Mouse (Mus musculus): ENCODE data around the gene Aym1. TPM values are rescaled to one million over a fixed set of nuclear protein-coding genes. Genes with fewer than 3 reads are reported as not detected.
"Not testable (repeated sequence)": the region's sequence is repeated elsewhere in the genome, so short reads cannot be mapped to it uniquely, and the experiment has no call there.

The Aym1 gene
- total RNA-seq (2022), result not detected

- no peak for DNase-seq (ENCODE audit: low spot score in 2 of 2)
Measured at GRCm38 (mm10) chr5:113357186-113357585, at the start of gene Aym1. Gene Aym1, plus strand, starts transcription at chr5:113357294.

GRCm38 (mm10) chr5:113309491-113310376 is 47.4 kb upstream of the Aym1 start:
- DNase-seq (ENCODE audit: low spot score in 2 of 2), result no peak

GRCm38 (mm10) chr5:113310377-113311003 is 46.6 kb upstream of the Aym1 start, which contains the start of gene Sgsm1:
Gene Sgsm1, minus strand, starts transcription at chr5:113310786.
- DNase-seq (ENCODE audit: low spot score in 2 of 2), result peak; percentile 20 to 33

- peak in 1 of 2 experiments; percentile 34 for DNase-seq (ENCODE audit: low spot score in 2 of 2)
Measured at GRCm38 (mm10) chr5:113313998-113314397, 43.1 kb upstream of the Aym1 start.

GRCm38 (mm10) chr5:113323784-113324638 is 33.1 kb upstream of the Aym1 start:
- DNase-seq (ENCODE audit: low spot score in 2 of 2), result peak in 1 of 2 experiments; percentile 15

- DNase-seq (ENCODE audit: low spot score in 2 of 2), result no peak
Measured at GRCm38 (mm10) chr5:113329463-113329862, 27.6 kb upstream of the Aym1 start.

- no peak for DNase-seq (ENCODE audit: low spot score in 2 of 2)
Measured at GRCm38 (mm10) chr5:113330202-113330601, 26.9 kb upstream of the Aym1 start.

- no peak for DNase-seq (ENCODE audit: low spot score in 2 of 2)
Measured at GRCm38 (mm10) chr5:113332239-113332638, 24.9 kb upstream of the Aym1 start.

- DNase-seq (ENCODE audit: low spot score in 2 of 2), result no peak
Measured at GRCm38 (mm10) chr5:113332899-113333298, 24.2 kb upstream of the Aym1 start.

GRCm38 (mm10) chr5:113334621-113335530 is 22.2 kb upstream of the Aym1 start:
- no peak for DNase-seq (ENCODE audit: low spot score in 2 of 2)

- DNase-seq (ENCODE audit: low spot score in 2 of 2), result no peak
Measured at GRCm38 (mm10) chr5:113335732-113336131, 21.4 kb upstream of the Aym1 start.

GRCm38 (mm10) chr5:113336281-113336680 is 20.8 kb upstream of the Aym1 start:
- no peak for DNase-seq (ENCODE audit: low spot score in 2 of 2)

GRCm38 (mm10) chr5:113344635-113345386 is 12.3 kb upstream of the Aym1 start:
- DNase-seq (ENCODE audit: low spot score in 2 of 2), result no peak

- DNase-seq (ENCODE audit: low spot score in 2 of 2), result no peak
Measured at GRCm38 (mm10) chr5:113345781-113346180, 11.3 kb upstream of the Aym1 start.

- not testable (repeated sequence) for DNase-seq (ENCODE audit: low spot score in 2 of 2)
Measured at GRCm38 (mm10) chr5:113346651-113347050, 10.4 kb upstream of the Aym1 start.

- DNase-seq (ENCODE audit: low spot score in 2 of 2), result no peak
Measured at GRCm38 (mm10) chr5:113347593-113347992, 9.5 kb upstream of the Aym1 start.

GRCm38 (mm10) chr5:113348597-113348996 is 8.5 kb upstream of the Aym1 start:
- DNase-seq (ENCODE audit: low spot score in 2 of 2), result no peak

- no peak for DNase-seq (ENCODE audit: low spot score in 2 of 2)
Measured at GRCm38 (mm10) chr5:113349226-113349625, 7.9 kb upstream of the Aym1 start.

- DNase-seq (ENCODE audit: low spot score in 2 of 2), result no peak
Measured at GRCm38 (mm10) chr5:113349810-113350209, 7.3 kb upstream of the Aym1 start.

- DNase-seq (ENCODE audit: low spot score in 2 of 2), result no peak
Measured at GRCm38 (mm10) chr5:113351768-113352167, 5.3 kb upstream of the Aym1 start.
